Mouse (Mus musculus) C2C12 (cell line): ENCODE results near the gene Pilrb2.
"Not testable (repeated sequence)": the region's sequence is repeated elsewhere in the genome, so short reads cannot be mapped to it uniquely, and the experiment has no call there.

Experiments
- CTCF ChIP-seq: IDR thresholded peaks from one replicate; pipeline ENCODE4 v1.5.1; 2011; ENCODE audit not compliant: control insufficient read depth, insufficient read depth, insufficient read length
- MAX ChIP-seq: IDR thresholded peaks from one replicate; pipeline ENCODE4 v1.6.1; 2011; ENCODE audit warnings: mild to moderate bottlenecking, control low read depth
- MYOG ChIP-seq: IDR thresholded peaks from one replicate; pipeline ENCODE4 v1.6.1; 2011; ENCODE audit not compliant: control insufficient read depth, insufficient read length; ENCODE audit errors: extremely low read depth

GRCm38 (mm10) chr5:137835966-137836520 is 35.6 kb downstream of the Pilrb2 start, which contains the start of gene Pilra:
- TF ChIP-seq CTCF, MYOG, MAX: not testable (repeated sequence)
